Mouse (Mus musculus) cerebral cortex, adult 2 months (tissue): Measurements from ENCODE around the gene Six4.

ENCODE experiments used
- WGBS: fragments of 180-500 bp; shearing (Covaris S2); methylation state at CpG from one replicate; pipeline ENCODE4 v1.1.7; 2018; 5-methylcytosine and 5-hydroxymethylcytosine counted together

Six4 gene

GRCm38 (mm10) chr12:73088500-73088899, 24.8 kb downstream of the Six4 start:
- 65% methylated on average over 5 of the region's 5 CpGs for WGBS

- 93% methylated on average over 7 of the region's 7 CpGs for WGBS
Measured at GRCm38 (mm10) chr12:73087086-73087485, 26.2 kb downstream of the Six4 start.

GRCm38 (mm10) chr12:73085739-73086630, 27.3 kb downstream of the Six4 start:
- 38% methylated on average over 11 of the region's 11 CpGs for WGBS

GRCm38 (mm10) chr12:73083773-73084172, 29.5 kb downstream of the Six4 start:
- WGBS: 89% methylated on average over 4 of the region's 4 CpGs

GRCm38 (mm10) chr12:73081828-73082227, 31.4 kb downstream of the Six4 start:
- WGBS: 98% methylated on average over 4 of the region's 4 CpGs

GRCm38 (mm10) chr12:73060805-73061410, 52.3 kb downstream of the Six4 start:
- 54% methylated on average over 9 of the region's 9 CpGs for WGBS

GRCm38 (mm10) chr12:73057492-73057891, 55.8 kb downstream of the Six4 start:
- WGBS: 92% methylated on average over 6 of the region's 6 CpGs

- 21% methylated on average over 5 of the region's 5 CpGs for WGBS
Measured at GRCm38 (mm10) chr12:73055451-73055850, 57.8 kb downstream of the Six4 start.

GRCm38 (mm10) chr12:73054576-73055185, 58.6 kb downstream of the Six4 start:
- WGBS: 20% methylated on average over 15 of the region's 15 CpGs

GRCm38 (mm10) chr12:73053668-73054241, 59.5 kb downstream of the Six4 start, which contains the start of gene Six1:
Six1 (minus strand) TSS chr12:73053887.
- under 1% methylated on average over 42 of the region's 42 CpGs for WGBS

- 14% methylated on average over 34 of the region's 34 CpGs for WGBS
Measured at GRCm38 (mm10) chr12:73052651-73053591, 60.3 kb downstream of the Six4 start.

- WGBS: 9% methylated on average over 19 of the region's 19 CpGs
Measured at GRCm38 (mm10) chr12:73052036-73052650, 61.1 kb downstream of the Six4 start.

- 2% methylated on average over 15 of the region's 15 CpGs for WGBS
Measured at GRCm38 (mm10) chr12:73050811-73051580, 62.3 kb downstream of the Six4 start.

- WGBS: 8% methylated on average over 13 of the region's 13 CpGs
Measured at GRCm38 (mm10) chr12:73050305-73050704, 63.0 kb downstream of the Six4 start.
